Mouse (Mus musculus) liver, embryonic 13.5 days (tissue): ENCODE measurements around the gene Hsd17b14. TPM values are rescaled to one million over a fixed set of nuclear protein-coding genes. Genes with fewer than 3 reads are reported as not detected.
"Not testable (repeated sequence)": the region's sequence is repeated elsewhere in the genome, so short reads cannot be mapped to it uniquely, and the experiment has no call there.

Source experiments
- ATAC-seq: fragments of 200-750 bp; cut with Nextera tagmentation; 2 replicates; pipeline ENCODE4 v1.8.0; 2017; ENCODE audit warnings: low read depth, mild to moderate bottlenecking, moderate number of reproducible peaks, moderate library complexity
- DNase-seq: peaks from one replicate; pipeline ENCODE4 v3.0.0; 2022
- H3K27ac ChIP-seq: fragments of 300-500 bp; sonication (generic); 2 replicates; pipeline ENCODE4 v1.5.1; 2015; ENCODE audit warnings: moderate library complexity, mild to moderate bottlenecking, inconsistent platforms
- H3K27me3 ChIP-seq: fragments of 300-500 bp; sonication (generic); 2 replicates; pipeline ENCODE4 v1.6.1; 2015; ENCODE audit warnings: mild to moderate bottlenecking, inconsistent platforms
- H3K36me3 ChIP-seq: fragments of 300-500 bp; sonication (generic); 2 replicates; pipeline ENCODE4 v1.6.1; 2015; ENCODE audit warnings: mild to moderate bottlenecking, inconsistent platforms
- H3K4me1 ChIP-seq: fragments of 300-500 bp; sonication (generic); replicated peaks from 2 replicates; pipeline ENCODE4 v1.6.1; 2015; ENCODE audit warnings: inconsistent platforms
- H3K4me2 ChIP-seq: fragments of 300-500 bp; sonication (generic); 2 replicates; pipeline ENCODE4 v1.6.1; 2015; ENCODE audit warnings: inconsistent platforms, mild to moderate bottlenecking, moderate library complexity
- H3K4me3 ChIP-seq: fragments of 300-500 bp; sonication (generic); replicated peaks from 2 replicates; pipeline ENCODE4 v1.5.1; 2015; ENCODE audit warnings: mild to moderate bottlenecking, inconsistent platforms
- H3K9ac ChIP-seq: fragments of 300-500 bp; sonication (generic); 2 replicates; pipeline ENCODE4 v1.6.1; 2015; ENCODE audit warnings: mild to moderate bottlenecking, inconsistent platforms
- H3K9me3 ChIP-seq: fragments of 300-500 bp; sonication (generic); replicated peaks from 2 replicates; pipeline ENCODE4 v1.6.1; 2016; ENCODE audit warnings: inconsistent platforms
- WGBS: fragments of 180-500 bp; shearing (Covaris S2); methylation state at CpG from one replicate; pipeline ENCODE4 v1.1.7; 2015; ENCODE audit not compliant: insufficient replicate concordance; 5-methylcytosine and 5-hydroxymethylcytosine counted together
- polyA plus RNA-seq: library from polyadenylated mRNA; unstranded; fragments of >200 nt; fragmentation: Nextera tagmentation; extraction: Ambion mirVana; gene quantifications from 2 replicates; pipeline ENCODE4 v1.2.1, GENCODE M21; 2015

The Hsd17b14 gene
- polyA plus RNA-seq = 1.3 and 1.9 TPM in 2 replicates

GRCm38 (mm10) chr7:45554744-45555143 lies at the start of gene Hsd17b14:
TSS of gene Hsd17b14 (plus strand) at chr7:45554893.
- no peaks in the 10 kb centered on the region for H3K27me3 ChIP-seq
- DNase-seq = no peak
- no peaks in the 10 kb centered on the region for H3K36me3 ChIP-seq
- H3K4me2 ChIP-seq = no peak within 1 kb of the TSS
- 0 out of 2 replicates have a peak within 1 kb of the TSS, but pooled peaks have one; percentile 31 for H3K9ac ChIP-seq
- ATAC-seq = no peak; the same call in 1 of the 2 replicates
- WGBS = 57% methylated on average over 8 of the region's 8 CpGs
- H3K4me3 ChIP-seq = no peak within 1 kb of the TSS
- H3K4me1 ChIP-seq = peaks cover 24% of the 10 kb centered on the region
- H3K9me3 ChIP-seq = no peaks in the 10 kb centered on the region
- no peak within 1 kb of the TSS for H3K27ac ChIP-seq

- H3K9me3 ChIP-seq = no peaks in the 10 kb centered on the region
- 79% methylated on average over 6 of the region's 6 CpGs for WGBS
- peak overlapping the region; percentile 79 for H3K9ac ChIP-seq
- peaks cover 57% of the 10 kb centered on the region for H3K4me1 ChIP-seq
- H3K27me3 ChIP-seq = no peaks in the 10 kb centered on the region
- peak overlapping the region; percentile 95 for H3K4me3 ChIP-seq
- peaks cover 52% of the 10 kb centered on the region for H3K36me3 ChIP-seq
- ATAC-seq (no peak), DNase-seq (no peak)
- H3K27ac ChIP-seq = peak overlapping the region; percentile 98
- H3K4me2 ChIP-seq = peak overlapping the region; percentile 97
Observed at GRCm38 (mm10) chr7:45507583-45507982, 47.1 kb upstream of the Hsd17b14 start.

GRCm38 (mm10) chr7:45508561-45508960 lies 46.1 kb upstream of the Hsd17b14 start:
- Histone ChIP-seq H3K27ac (peak overlapping the region; percentile 98), H3K4me2 (peak overlapping the region; percentile 97), H3K9ac (peak overlapping the region; percentile 98), H3K36me3 (peaks cover 43% of the 10 kb centered on the region), H3K4me3 (peak overlapping the region; percentile 95), H3K4me1 (peaks cover 57% of the 10 kb centered on the region), H3K27me3 (no peaks in the 10 kb centered on the region), H3K9me3 (no peaks in the 10 kb centered on the region)
- ATAC-seq (peak; percentile 82), DNase-seq (peak; percentile 80)
- 19% methylated on average over 6 of the region's 6 CpGs for WGBS

GRCm38 (mm10) chr7:45509181-45509882 lies 45.4 kb upstream of the Hsd17b14 start:
- H3K4me1 ChIP-seq = peaks cover 58% of the 10 kb centered on the region
- H3K9ac ChIP-seq = peak overlapping the region; percentile 98
- WGBS = 17% methylated on average over 19 of the region's 19 CpGs
- DNase-seq = peak; percentile 44
- no peaks in the 10 kb centered on the region for H3K27me3 ChIP-seq
- H3K4me2 ChIP-seq = peak overlapping the region; percentile 97
- H3K27ac ChIP-seq = peak overlapping the region; percentile 98
- peak overlapping the region; percentile 95 for H3K4me3 ChIP-seq
- H3K9me3 ChIP-seq = no peaks in the 10 kb centered on the region
- ATAC-seq = peak; percentile 47
- H3K36me3 ChIP-seq = peaks cover 37% of the 10 kb centered on the region

- peaks cover 29% of the 10 kb centered on the region for H3K36me3 ChIP-seq
- peaks cover 58% of the 10 kb centered on the region for H3K4me1 ChIP-seq
- H3K4me2 ChIP-seq = peak within 1 kb of the TSS; percentile 97
- H3K9ac ChIP-seq = peak within 1 kb of the TSS; percentile 98
- no peaks in the 10 kb centered on the region for H3K27me3 ChIP-seq
- peak within 1 kb of the TSS; percentile 95 for H3K4me3 ChIP-seq
- ATAC-seq (peak; percentile 74), DNase-seq (peak; percentile 92)
- no peaks in the 10 kb centered on the region for H3K9me3 ChIP-seq
- WGBS = under 1% methylated on average over 44 of the region's 44 CpGs
- H3K27ac ChIP-seq = peak within 1 kb of the TSS; percentile 98
Observed at GRCm38 (mm10) chr7:45509912-45510787, 44.5 kb upstream of the Hsd17b14 start, which contains the start of gene Nucb1. TSS of gene Nucb1 (minus strand) at chr7:45510406.

- peak overlapping the region; percentile 60; the same call in 1 of the 2 replicates for H3K9ac ChIP-seq
- H3K27ac ChIP-seq = peak overlapping the region; percentile 82
- no peak overlapping the region for H3K4me3 ChIP-seq
- H3K27me3 ChIP-seq = no peaks in the 10 kb centered on the region
- DNase-seq (no peak), ATAC-seq (no peak)
- H3K36me3 ChIP-seq = no peaks in the 10 kb centered on the region
- 73% methylated on average over 7 of the region's 7 CpGs for WGBS
- peaks cover 49% of the 10 kb centered on the region for H3K4me1 ChIP-seq
- peak overlapping the region; percentile 62; the same call in 1 of the 2 replicates for H3K4me2 ChIP-seq
- H3K9me3 ChIP-seq = no peaks in the 10 kb centered on the region
Observed at GRCm38 (mm10) chr7:45514411-45514810, 40.3 kb upstream of the Hsd17b14 start.

GRCm38 (mm10) chr7:45515436-45515835 lies 39.3 kb upstream of the Hsd17b14 start:
- WGBS = 8% methylated on average over 16 of the region's 16 CpGs
- ATAC-seq (peak; percentile 85), DNase-seq (peak; percentile 80)
- Histone ChIP-seq H3K36me3 (no peaks in the 10 kb centered on the region), H3K9me3 (no peaks in the 10 kb centered on the region), H3K27me3 (no peaks in the 10 kb centered on the region), H3K4me2 (peak overlapping the region; percentile 62), H3K4me3 (peak overlapping the region; percentile 36), H3K9ac (peak overlapping the region; percentile 60), H3K27ac (peak overlapping the region; percentile 82), H3K4me1 (peaks cover 52% of the 10 kb centered on the region)

GRCm38 (mm10) chr7:45516846-45517245 lies 37.8 kb upstream of the Hsd17b14 start:
- not testable (repeated sequence) for H3K4me3 ChIP-seq, H3K27me3 ChIP-seq, H3K9ac ChIP-seq, ATAC-seq, H3K9me3 ChIP-seq, DNase-seq, H3K4me2 ChIP-seq, H3K27ac ChIP-seq
- Histone ChIP-seq H3K36me3 (peaks cover 11% of the 10 kb centered on the region), H3K4me1 (peaks cover 62% of the 10 kb centered on the region)
- WGBS = 58% methylated on average over 5 of the region's 5 CpGs

- Histone ChIP-seq H3K27ac (peak overlapping the region; percentile 72), H3K4me1 (peaks cover 78% of the 10 kb centered on the region)
Observed at GRCm38 (mm10) chr7:45518618-45519017, 36.1 kb upstream of the Hsd17b14 start.

GRCm38 (mm10) chr7:45519345-45520120 lies 35.2 kb upstream of the Hsd17b14 start:
- Histone ChIP-seq H3K9ac (peak overlapping the region; percentile 46), H3K27me3 (no peaks in the 10 kb centered on the region), H3K27ac (peak overlapping the region; percentile 72), H3K4me3 (no peak overlapping the region), H3K36me3 (peaks cover 37% of the 10 kb centered on the region), H3K9me3 (no peaks in the 10 kb centered on the region), H3K4me2 (peak overlapping the region; percentile 26), H3K4me1 (peaks cover 77% of the 10 kb centered on the region)
- DNase-seq (no peak), ATAC-seq (0 out of 2 replicates have a peak, but pooled peaks have one; percentile 9)
- WGBS = 64% methylated on average over 8 of the region's 8 CpGs

More at GRCm38 (mm10) chr7:45518618-45519017, 36.1 kb upstream of the Hsd17b14 start:
- 89% methylated on average over 16 of the region's 16 CpGs for WGBS
- no peak for ATAC-seq
- no peak for DNase-seq
- Histone ChIP-seq H3K9ac (no peak overlapping the region), H3K4me2 (no peak overlapping the region), H3K36me3 (peaks cover 29% of the 10 kb centered on the region), H3K27me3 (no peaks in the 10 kb centered on the region), H3K9me3 (no peaks in the 10 kb centered on the region), H3K4me3 (no peak overlapping the region)
